In the genomic region with DNA sequence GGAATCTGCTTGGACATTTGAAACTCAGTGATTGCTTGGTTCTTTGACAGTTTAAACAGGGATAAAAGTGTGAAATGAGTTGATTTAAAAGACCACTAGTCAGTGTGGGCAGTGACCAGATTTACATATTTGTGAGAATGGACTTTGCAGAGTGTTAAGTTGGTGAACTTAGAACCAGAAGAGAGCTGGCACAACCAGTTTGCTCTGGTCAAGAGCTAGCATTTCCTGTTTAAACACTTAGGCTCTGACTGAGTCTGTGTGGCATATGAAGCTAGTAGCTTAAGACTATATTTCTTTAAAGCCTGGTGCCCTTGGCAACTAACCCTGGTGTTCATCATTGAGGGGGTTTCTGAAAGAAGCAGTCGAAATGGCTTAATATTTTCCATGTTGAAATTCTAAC, we compare ENCODE assay signal across 12 mouse cellular contexts. TPM values are rescaled to one million over a fixed set of nuclear protein-coding genes. Genes with fewer than 3 reads are reported as not detected.
A peak's percentile ranks its signal among the peaks of the same experiment; 100 is the strongest.
DNase-seq lines count a peak whose midpoint lies in the region; ATAC-seq and TF ChIP-seq lines count a peak whose summit lies in the region.
"Had no signal": no experiment of that assay in that cellular context is flagged by ENCODE, and none has a peak within 500 bp of the region (broad histone marks: within the 10 kb centered on the region; RNA-seq: fewer than 3 reads in every experiment).

No protein-coding gene starts in this region.

- H3K27ac ChIP-seq in lung, postnatal 0 days (ENCODE audit: low read length) = no peak overlapping the region
- no peak overlapping the region for H3K27ac ChIP-seq in forebrain, embryonic 16.5 days (ENCODE audit: low read length)
- peak overlapping the region; percentile 44; the same call in 1 of the 2 replicates for H3K27ac ChIP-seq in small intestine, adult 2 months (ENCODE audit: insufficient read depth, low read depth, low read length)

- no peak for TF ChIP-seq EP300 in lung, postnatal 0 days (IDR thresholded peaks at IDR 0.05)

- TF ChIP-seq CTCF in lung, postnatal 0 days (IDR thresholded peaks at IDR 0.05) = no peak
- TF ChIP-seq CTCF in lung, adult 2 months (IDR thresholded peaks at IDR 0.05; ENCODE audit: insufficient read depth, low read length) = no peak
- no peak for TF ChIP-seq CTCF in small intestine, adult 2 months (IDR thresholded peaks at IDR 0.05; ENCODE audit: extremely low read depth, insufficient read length, insufficient replicate concordance, low read depth, low read length)

- peak; percentile 70 for DNase-seq in lung, postnatal 0 days (ENCODE audit: low spot score)
- DNase-seq in lung, adult 2 months = no peak
- peak; percentile 30 for DNase-seq in kidney, postnatal 10 days
- no peak for DNase-seq in adrenal gland, postnatal 25 days
- no peak for DNase-seq in right cerebral cortex, adult 18-20 months
- no peak for DNase-seq in adrenal gland, adult 8-10 months
- DNase-seq: embryo, embryonic 11 days; heart, adult 18-20 months; layer of hippocampus, adult 9-11 months had no signal

- 0 out of 2 replicates have a peak, but pooled peaks cover 5% of the 10 kb centered on the region for H3K4me1 ChIP-seq in lung, postnatal 0 days (ENCODE audit: insufficient read depth, low read depth, low read length)
- no peaks in the 10 kb centered on the region for H3K4me1 ChIP-seq in lung, adult 2 months (ENCODE audit: control insufficient read depth, insufficient read depth, low read length)
- H3K4me1 ChIP-seq in forebrain, embryonic 16.5 days (replicated peaks; ENCODE audit: control insufficient read depth, insufficient read depth, low read length) = peaks cover 17% of the 10 kb centered on the region
- H3K4me1 ChIP-seq in small intestine, adult 2 months (ENCODE audit: control insufficient read depth, insufficient read depth, insufficient read length, low read length) = peaks cover 6% of the 10 kb centered on the region; the same call in 1 of the 2 replicates

- H3K9ac ChIP-seq in lung, postnatal 0 days (replicated peaks; ENCODE audit: low read depth) = no peak overlapping the region
- H3K9ac ChIP-seq in forebrain, embryonic 16.5 days (replicated peaks; ENCODE audit: low read depth, low read length) = no peak overlapping the region

- peak; percentile 71 for ATAC-seq in lung, postnatal 0 days
- ATAC-seq in forebrain, embryonic 16.5 days = no peak

- 0 out of 2 replicates have a peak, but pooled peaks cover 15% of the 10 kb centered on the region for H3K36me3 ChIP-seq in lung, postnatal 0 days (ENCODE audit: insufficient read depth, low read length)
- H3K36me3 ChIP-seq in forebrain, embryonic 16.5 days (ENCODE audit: control insufficient read depth, insufficient read depth) = no peaks in the 10 kb centered on the region; the same call in 1 of the 2 replicates
- H3K36me3 ChIP-seq in small intestine, adult 2 months (ENCODE audit: control insufficient read depth, insufficient read depth, low read length) = peaks cover 20% of the 10 kb centered on the region
- H3K36me3 ChIP-seq: G1E had no signal

- TF ChIP-seq POLR2A in lung, adult 2 months (IDR thresholded peaks at IDR 0.05; ENCODE audit: borderline replicate concordance, extremely low read depth, low read depth, low read length) = no peak
- TF ChIP-seq POLR2A in small intestine, adult 2 months (IDR thresholded peaks at IDR 0.05; ENCODE audit: low read depth, low read length) = no peak

- peak overlapping the region; percentile 90; the same call in 1 of the 2 replicates for H3K4me2 ChIP-seq in lung, postnatal 0 days (replicated peaks; ENCODE audit: low read depth, low read length)
- peak overlapping the region; percentile 66 for H3K4me2 ChIP-seq in forebrain, embryonic 16.5 days (ENCODE audit: low read length)

- no peaks in the 10 kb centered on the region for H3K9me3 ChIP-seq in lung, postnatal 0 days (ENCODE audit: low read length)
- H3K9me3 ChIP-seq in forebrain, embryonic 16.5 days (ENCODE audit: control insufficient read depth, low read length) = no peaks in the 10 kb centered on the region
- H3K9me3 ChIP-seq: G1E had no signal

- H3K27me3 ChIP-seq in lung, postnatal 0 days (replicated peaks; ENCODE audit: insufficient read depth, low read length) = no peaks in the 10 kb centered on the region
- H3K27me3 ChIP-seq in forebrain, embryonic 16.5 days (replicated peaks; ENCODE audit: control insufficient read depth, insufficient read depth, low read length) = no peaks in the 10 kb centered on the region
- no peaks in the 10 kb centered on the region for H3K27me3 ChIP-seq in small intestine, adult 2 months (ENCODE audit: control insufficient read depth, insufficient read depth, low read length)

- no peak overlapping the region for H3K4me3 ChIP-seq in lung, postnatal 0 days (ENCODE audit: low read depth, low read length)
- no peak overlapping the region for H3K4me3 ChIP-seq in lung, adult 2 months (replicated peaks; ENCODE audit: extremely low read depth, low read depth, low read length)
- peak overlapping the region; percentile 22 for H3K4me3 ChIP-seq in forebrain, embryonic 16.5 days (replicated peaks; ENCODE audit: low read length)
- no peak overlapping the region for H3K4me3 ChIP-seq in small intestine, adult 2 months (ENCODE audit: low read depth, low read length)

- 48% methylated on average over 1 of the region's 1 CpGs for WGBS in lung, postnatal 0 days
- 50% methylated on average over 1 of the region's 1 CpGs for WGBS in lung, adult 2 months
- 76% methylated on average over 1 of the region's 1 CpGs for WGBS in forebrain, embryonic 16.5 days
- WGBS in small intestine, adult 2 months = 63% methylated on average over 1 of the region's 1 CpGs

RNA-seq across cellular contexts. Expression of a gene that starts 1.4 kb away (rescaled TPM):
- polyA plus RNA-seq in lung, postnatal 0 days (2015; fragmentation: Nextera tagmentation; extraction: Ambion mirVana) = 8.3 and 9.9 TPM in 2 replicates
- polyA plus RNA-seq in lung, adult 2 months (2012; rRNA removed) = 8.1 and 10.3 TPM in 2 replicates
- polyA plus RNA-seq in forebrain, embryonic 16.5 days (2015; fragmentation: Nextera tagmentation; extraction: Ambion mirVana) = 20.8 and 21.2 TPM in 2 replicates
- polyA plus RNA-seq in small intestine, adult 2 months (2012; rRNA removed) = 9.5 and 16.6 TPM in 2 replicates
- 27.7 and 31.4 TPM in 2 replicates for total RNA-seq in adrenal gland, postnatal 25 days (2021)
- 10 to 100 TPM; 31.3 to 54.2 (median 44.7) TPM for total RNA-seq in adrenal gland, adult 8-10 months (2022)
- total RNA-seq: G1E had no signal
- polyA plus RNA-seq: G1E had no signal

RNA-seq across cellular contexts. Expression of a gene that starts 11.1 kb away (rescaled TPM):
- polyA plus RNA-seq in lung, postnatal 0 days (2015; fragmentation: Nextera tagmentation; extraction: Ambion mirVana) = 142 and 152 TPM in 2 replicates
- 907 and 1,065 TPM in 2 replicates for polyA plus RNA-seq in lung, adult 2 months (2012; rRNA removed)
- polyA plus RNA-seq in forebrain, embryonic 16.5 days (2015; fragmentation: Nextera tagmentation; extraction: Ambion mirVana) = 105 and 109 TPM in 2 replicates
- 1,264 and 1,580 TPM in 2 replicates for polyA plus RNA-seq in small intestine, adult 2 months (2012; rRNA removed)
- total RNA-seq in adrenal gland, postnatal 25 days (2021) = 408 and 443 TPM in 2 replicates
- total RNA-seq in adrenal gland, adult 8-10 months (2022) = 100 to 1,000 TPM; 283 to 619 (median 405) TPM

RNA-seq across cellular contexts. Expression of a gene that starts 53.1 kb away (rescaled TPM):
- polyA plus RNA-seq in lung, postnatal 0 days (2015; fragmentation: Nextera tagmentation; extraction: Ambion mirVana) = 17.2 and 18.5 TPM in 2 replicates
- 4.3 and 4.8 TPM in 2 replicates for polyA plus RNA-seq in lung, adult 2 months (2012; rRNA removed)
- not detected in 2 replicates for polyA plus RNA-seq in forebrain, embryonic 16.5 days (2015; fragmentation: Nextera tagmentation; extraction: Ambion mirVana)
- 0.06 and 0.74 TPM in 2 replicates for polyA plus RNA-seq in small intestine, adult 2 months (2012; rRNA removed)
- total RNA-seq in adrenal gland, postnatal 25 days (2021) = 53.8 and 82.3 TPM in 2 replicates
- total RNA-seq in adrenal gland, adult 8-10 months (2022) = 10 to 100 TPM in 2 of 4 experiments, 1 to 10 TPM in 1, under 1 TPM in 1; 0.74 to 37.9 (median 12.2) TPM
- total RNA-seq: G1E had no signal
- polyA plus RNA-seq: G1E had no signal

Comparison
In these comparisons a context has a peak if more than half of its experiments do, and no peak if none do; other contexts are left out.
1. DNase-seq: peak in lung, postnatal 0 days (single experiment) and kidney, postnatal 10 days (single experiment); none in lung, adult 2 months (single experiment), adrenal gland, postnatal 25 days (single experiment), right cerebral cortex, adult 18-20 months (single experiment) and adrenal gland, adult 8-10 months (single experiment).